Mouse (Mus musculus) monocyte, adult 59 days (primary cell): Measurements from ENCODE around the gene Ifnar2. TPM values are rescaled to one million over a fixed set of nuclear protein-coding genes. Genes with fewer than 3 reads are reported as not detected.

ENCODE experiments used
- total RNA-seq, 2 experiments: library from RNA; stranded (reverse); gene quantifications; one replicate each; pipeline ENCODE4 v1.2.4; 2023

Gene Ifnar2
- 100 to 1,000 TPM; 199 to 204 TPM for total RNA-seq

DNA sequence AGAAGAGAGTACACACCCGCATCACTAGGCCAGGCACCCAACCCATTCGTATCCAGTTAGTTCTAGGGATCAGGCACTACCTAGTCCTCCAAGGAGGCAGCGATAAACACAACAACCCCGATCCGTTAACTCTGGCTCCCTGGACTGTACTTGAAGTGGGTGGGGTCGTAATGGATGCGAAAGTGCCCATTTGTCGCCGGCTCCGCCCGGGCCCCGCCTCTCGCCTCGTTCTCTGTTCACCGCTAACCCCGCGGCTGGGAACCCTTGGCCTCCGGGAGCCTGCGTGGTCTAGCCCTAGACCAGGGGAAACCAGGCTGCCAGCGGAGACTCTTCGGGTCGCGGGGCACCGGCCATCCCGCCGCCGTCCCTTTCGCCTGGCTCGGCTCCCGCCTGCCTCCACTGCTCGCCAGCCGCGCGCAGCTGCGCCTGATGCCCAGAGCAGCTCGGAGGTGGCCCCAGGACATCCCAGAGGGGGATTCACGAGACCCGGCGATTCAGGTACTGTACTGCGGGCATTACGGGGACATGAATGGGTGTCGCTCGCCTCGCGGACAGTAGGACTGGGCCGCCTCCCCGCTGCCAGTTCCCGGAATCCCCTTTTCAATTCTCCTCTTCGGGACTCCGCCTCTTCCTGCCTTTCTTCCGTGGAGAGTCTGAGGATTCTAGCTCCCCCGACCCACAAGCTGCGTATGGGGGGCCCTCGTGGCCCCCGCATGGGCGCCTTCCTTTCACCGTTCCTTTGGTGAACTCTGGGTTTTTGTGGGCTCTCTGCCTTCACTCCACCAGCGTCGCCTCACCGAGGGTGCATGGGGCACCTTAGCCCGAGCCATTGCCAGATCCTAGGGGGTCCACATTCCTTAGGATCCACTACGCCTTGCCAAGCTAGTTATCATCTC, at the start of gene Ifnar2:
Gene Ifnar2, plus strand, starts transcription at position 207 of the 896 bp plus-strand sequence.

DNA sequence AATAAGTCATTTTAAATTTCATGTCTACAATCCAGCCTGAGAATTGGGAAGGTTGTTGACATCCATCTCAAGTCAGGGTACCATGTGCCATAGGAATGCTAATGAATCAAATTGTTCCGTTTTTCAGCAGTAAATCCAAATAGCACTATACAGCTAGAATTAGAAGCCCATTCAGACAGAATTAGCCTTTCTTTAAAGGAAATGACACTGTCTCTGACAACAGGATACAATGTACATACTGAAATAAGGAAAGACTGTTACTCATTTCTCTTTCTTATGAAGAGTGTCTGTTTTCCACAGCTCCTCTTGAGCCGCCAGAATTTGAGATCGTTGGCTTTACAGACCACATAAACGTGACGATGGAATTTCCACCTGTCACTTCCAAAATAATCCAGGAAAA, 18.8 kb downstream of the Ifnar2 start, which contains the start of gene Gm21970:
Gene Gm21970, plus strand, starts transcription at position 301 of the 400 bp plus-strand sequence.

DNA sequence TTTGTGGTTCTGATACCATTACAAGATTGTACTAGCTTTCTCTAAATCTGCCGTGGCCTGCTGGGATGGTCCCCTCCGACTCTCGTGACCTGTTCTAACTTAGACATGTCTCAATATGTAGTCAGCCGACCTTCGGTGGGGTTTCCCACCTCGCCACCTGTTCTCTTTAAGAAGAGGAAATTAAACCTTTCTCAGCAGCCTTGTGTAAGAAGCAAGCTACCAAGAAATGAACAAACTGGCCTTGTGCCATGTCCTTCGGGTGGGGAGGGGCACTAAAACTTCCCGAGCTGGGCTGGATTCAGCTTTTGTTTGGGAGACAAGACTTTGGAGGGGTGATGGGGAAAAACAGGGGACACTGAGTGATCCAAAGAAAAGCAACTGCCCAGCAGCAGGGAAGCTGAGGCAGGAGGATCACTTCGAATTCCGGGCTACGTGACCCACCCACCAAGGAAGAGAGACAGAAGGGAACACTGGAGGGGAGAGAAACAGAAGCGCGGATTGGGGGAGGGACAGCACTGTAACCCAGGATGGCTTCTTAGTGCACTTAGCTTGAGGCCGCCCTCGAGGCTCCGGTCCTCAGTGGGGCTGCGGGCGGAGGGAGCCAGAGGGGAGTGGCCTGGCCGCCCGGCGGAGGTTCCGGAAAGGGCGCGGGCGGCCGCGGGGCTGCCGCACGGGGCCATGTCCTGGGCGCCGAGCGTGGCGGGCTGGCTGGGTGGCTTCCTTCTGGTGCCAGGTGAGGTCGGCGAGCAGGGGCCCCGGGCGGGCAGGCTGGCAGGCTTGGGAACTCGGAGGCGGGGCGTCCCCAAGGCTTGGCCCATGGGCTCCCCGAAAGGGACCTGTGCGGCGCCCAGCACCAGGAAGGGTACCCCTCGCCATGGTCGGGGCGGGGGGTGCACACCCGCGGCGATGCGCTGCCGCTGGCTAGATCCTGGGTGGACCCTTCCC, 33.3 kb downstream of the Ifnar2 start, which contains the start of gene Il10rb:
Gene Il10rb, plus strand, starts transcription at position 525 of the 945 bp plus-strand sequence.

Other genes with a start within 250 kb of the Ifnar2 start
- not detected for gene Olig2, start 147.3 kb upstream of the Ifnar2 start, total RNA-seq
- not detected for gene Olig1, start 103.0 kb upstream of the Ifnar2 start, total RNA-seq
- gene Gm21970, start 18.9 kb downstream of the Ifnar2 start, total RNA-seq, result under 1 TPM in 1 of 2 experiments, not detected in 1; 1.00 TPM
- gene Il10rb, start 33.4 kb downstream of the Ifnar2 start, total RNA-seq, result 100 to 1,000 TPM; 114 to 126 TPM
- gene Ifnar1, start 112.5 kb downstream of the Ifnar2 start, total RNA-seq, result 100 to 1,000 TPM; 148 to 173 TPM
- gene Ifngr2, start 174.3 kb downstream of the Ifnar2 start, total RNA-seq, result 100 to 1,000 TPM; 112 to 114 TPM
- gene Tmem50b, start 225.0 kb downstream of the Ifnar2 start, total RNA-seq, result 10 to 100 TPM; 58.4 to 63.2 TPM
- 1 to 10 TPM; 1.3 to 1.8 TPM for gene Dnajc28, start 246.2 kb downstream of the Ifnar2 start, total RNA-seq